Mouse (Mus musculus) small intestine, adult 2 months (tissue): ENCODE results near the gene Jup.

Source experiments
- CTCF ChIP-seq: fragments of 200-500 bp; IDR thresholded peaks from 2 replicates; pipeline ENCODE4 v1.5.1; 2012; ENCODE audit warnings: low read depth, mild to moderate bottlenecking, control low read depth, inconsistent platforms, low read length, moderate library complexity, mixed read lengths; ENCODE audit not compliant: insufficient replicate concordance, insufficient read length; ENCODE audit errors: extremely low read depth
- POLR2A ChIP-seq: fragments of 200-500 bp; IDR thresholded peaks from 2 replicates; pipeline ENCODE4 v1.6.1; 2012; ENCODE audit warnings: low read depth, mild to moderate bottlenecking, control low read depth, inconsistent platforms, low read length, moderate library complexity

DNA sequence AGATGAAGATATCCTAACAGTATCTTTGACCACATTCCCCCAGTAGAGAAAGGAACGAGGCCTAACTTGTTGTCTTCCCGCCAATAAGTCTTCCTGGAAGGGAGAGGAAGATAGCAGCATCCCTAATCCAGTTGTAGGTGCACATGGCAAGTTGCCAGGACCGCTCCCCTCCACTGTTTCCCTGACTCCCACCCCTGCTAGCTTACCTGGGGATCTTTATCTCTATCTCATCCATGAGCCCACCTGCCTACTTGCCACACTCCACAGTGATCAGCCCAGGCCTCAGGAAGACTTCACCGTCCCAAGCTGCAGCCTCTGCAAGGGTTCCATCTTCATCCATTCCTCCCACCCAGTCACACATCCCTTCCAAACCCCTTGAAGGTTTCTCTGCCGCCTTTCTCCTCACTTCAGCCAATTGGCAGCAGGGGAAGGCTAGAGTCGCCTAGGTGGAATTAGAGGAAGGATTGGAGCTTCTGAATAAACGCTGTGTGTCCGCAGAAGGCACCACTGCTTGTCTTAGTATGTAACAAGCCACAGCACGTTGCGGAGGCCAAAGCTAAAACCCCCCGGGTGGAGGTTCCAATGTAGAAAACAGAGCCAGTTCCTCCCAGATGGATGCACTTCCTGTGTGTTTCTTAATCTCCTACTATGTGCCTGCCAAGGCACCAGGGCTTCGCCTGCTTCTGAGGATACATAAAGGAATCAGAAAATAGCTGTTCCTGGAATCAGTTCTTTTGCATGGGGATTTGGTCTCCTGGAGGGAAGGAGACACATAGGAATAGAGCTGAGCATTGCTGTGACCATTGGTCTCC is 2.4 kb upstream of the Jup start:
- TF ChIP-seq CTCF (no peak), POLR2A (no peak)
